Mouse (Mus musculus) forebrain, embryonic 12.5 days (tissue): ENCODE measurements around the gene Cntn1. TPM values are rescaled to one million over a fixed set of nuclear protein-coding genes. Genes with fewer than 3 reads are reported as not detected.

Source experiments
- ATAC-seq: fragments of 200-750 bp; cut with Nextera tagmentation; 2 replicates; pipeline ENCODE4 v1.8.0; 2017; ENCODE audit warnings: moderate TSS enrichment; ENCODE audit not compliant: low FRiP score
- H3K27ac ChIP-seq: fragments of 300-500 bp; sonication (generic); 2 replicates; pipeline ENCODE4 v1.5.1; 2016; ENCODE audit warnings: mild to moderate bottlenecking
- H3K27me3 ChIP-seq: fragments of 300-500 bp; sonication (generic); 2 replicates; pipeline ENCODE4 v1.6.1; 2016; ENCODE audit warnings: mild to moderate bottlenecking
- H3K36me3 ChIP-seq: fragments of 300-500 bp; sonication (generic); replicated peaks from 2 replicates; pipeline ENCODE4 v1.6.1; 2016; ENCODE audit warnings: mild to moderate bottlenecking
- H3K4me1 ChIP-seq: fragments of 300-500 bp; sonication (generic); 2 replicates; pipeline ENCODE4 v1.6.1; 2016
- H3K4me2 ChIP-seq: fragments of 300-500 bp; sonication (generic); 2 replicates; pipeline ENCODE4 v1.6.1; 2016; ENCODE audit warnings: mild to moderate bottlenecking, moderate library complexity
- H3K4me3 ChIP-seq: fragments of 300-500 bp; sonication (generic); replicated peaks from 2 replicates; pipeline ENCODE4 v1.5.1; 2016; ENCODE audit warnings: mild to moderate bottlenecking
- H3K9ac ChIP-seq: fragments of 300-500 bp; sonication (generic); 2 replicates; pipeline ENCODE4 v1.6.1; 2016; ENCODE audit warnings: mild to moderate bottlenecking
- H3K9me3 ChIP-seq: fragments of 300-500 bp; sonication (generic); 2 replicates; pipeline ENCODE4 v1.6.1; 2016
- WGBS: fragments of 180-500 bp; shearing (Covaris S2); methylation state at CpG from one replicate; pipeline ENCODE4 v1.1.7; 2016; 5-methylcytosine and 5-hydroxymethylcytosine counted together
- polyA plus RNA-seq: library from polyadenylated mRNA; unstranded; fragments of >200 nt; fragmentation: Nextera tagmentation; extraction: Ambion mirVana; gene quantifications from 2 replicates; pipeline ENCODE4 v1.2.1, GENCODE M21; 2016

Gene Cntn1
- polyA plus RNA-seq, 1 experiment from 2014 or later, result 4.4 TPM

DNA sequence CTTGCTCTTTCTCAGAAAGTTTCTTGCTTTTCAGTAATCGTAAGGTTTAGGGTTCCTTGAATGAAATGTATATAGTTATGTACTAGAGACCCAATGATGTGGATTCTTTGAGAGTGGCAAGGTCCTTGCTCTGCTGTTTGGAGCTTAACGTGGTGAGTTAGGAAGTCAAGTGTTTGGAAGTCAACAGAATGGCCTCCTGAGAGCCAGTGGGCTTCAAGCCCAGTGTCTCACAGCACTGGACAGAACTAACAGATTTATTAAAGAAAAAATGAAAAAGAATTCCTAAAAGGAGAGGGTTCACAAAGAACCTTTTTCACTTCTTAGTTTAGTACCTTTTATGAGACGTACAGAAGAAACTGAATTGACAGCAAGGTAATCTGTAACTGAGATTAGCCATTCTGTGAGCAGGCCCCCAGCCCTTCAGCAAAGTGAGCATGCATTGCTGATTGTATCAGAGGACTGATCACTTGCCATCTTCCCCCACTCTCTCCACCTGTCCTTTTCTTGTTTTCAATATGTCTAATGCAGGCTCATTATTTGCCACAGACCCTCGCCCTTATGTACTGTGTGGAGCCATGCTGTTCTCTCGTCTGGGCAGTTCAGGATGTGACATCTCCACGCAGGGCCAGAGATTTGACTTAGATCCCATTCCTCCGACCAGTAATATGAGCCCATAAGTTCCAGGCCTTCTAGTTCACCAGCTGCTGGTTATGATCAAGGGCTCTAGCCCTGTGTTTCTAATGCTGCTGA, 159.7 kb downstream of the Cntn1 start:
- Histone ChIP-seq H3K27ac (no peak overlapping the region), H3K36me3 (no peaks in the 10 kb centered on the region), H3K9me3 (no peaks in the 10 kb centered on the region), H3K4me3 (no peak overlapping the region), H3K27me3 (no peaks in the 10 kb centered on the region), H3K4me2 (no peak overlapping the region), H3K4me1 (no peaks in the 10 kb centered on the region), H3K9ac (no peak overlapping the region)
- WGBS, result 87% methylated on average over 7 of the region's 7 CpGs
- ATAC-seq, result no peak

DNA sequence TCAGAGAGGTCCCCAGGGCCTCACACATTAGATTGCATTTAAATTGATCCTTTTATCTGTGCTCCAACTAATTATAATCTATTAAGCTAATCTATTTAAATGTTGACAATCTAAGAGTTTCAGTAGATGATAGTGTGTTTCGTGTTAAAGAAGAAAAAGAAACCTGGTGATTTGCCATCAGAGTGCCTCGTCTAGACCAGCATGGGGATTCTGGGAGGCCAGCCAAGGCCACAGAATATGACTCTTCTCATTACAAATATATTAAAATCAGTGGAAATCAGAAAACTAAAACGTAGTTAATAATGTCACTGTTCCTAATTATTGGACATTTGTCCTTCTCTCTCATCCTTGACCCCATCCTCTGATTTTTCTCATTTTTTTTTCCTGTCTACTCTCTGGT, 164.9 kb downstream of the Cntn1 start:
- Histone ChIP-seq H3K9me3 (no peaks in the 10 kb centered on the region), H3K4me1 (no peaks in the 10 kb centered on the region), H3K27me3 (no peaks in the 10 kb centered on the region), H3K4me2 (no peak overlapping the region), H3K4me3 (no peak overlapping the region), H3K9ac (no peak overlapping the region), H3K36me3 (no peaks in the 10 kb centered on the region), H3K27ac (no peak overlapping the region)
- WGBS, result 66% methylated on average over 3 of the region's 3 CpGs
- no peak for ATAC-seq

DNA sequence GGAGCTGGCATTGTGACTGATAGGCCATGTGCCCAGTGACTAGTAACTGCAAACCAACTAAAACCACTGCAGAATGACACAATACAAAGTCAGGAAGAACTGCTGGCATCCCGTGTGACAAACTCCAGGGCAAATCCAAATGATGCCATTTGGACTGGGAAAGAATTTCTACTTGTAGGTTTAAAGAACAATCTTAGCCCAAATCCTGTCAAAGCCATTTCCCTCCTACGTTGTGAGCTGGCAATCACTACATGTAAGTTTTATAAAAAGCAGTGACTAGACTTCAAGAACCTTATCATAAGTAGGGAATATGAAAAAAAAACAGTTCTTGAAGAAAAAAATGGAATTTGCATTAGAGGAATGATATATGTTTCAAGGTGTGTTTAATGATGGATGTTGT, 170.5 kb downstream of the Cntn1 start:
- 84% methylated on average over 2 of the region's 2 CpGs for WGBS
- H3K4me3 ChIP-seq, result no peak overlapping the region
- H3K27ac ChIP-seq, result no peak overlapping the region
- H3K36me3 ChIP-seq, result no peaks in the 10 kb centered on the region
- ATAC-seq, result no peak
- H3K4me1 ChIP-seq, result no peaks in the 10 kb centered on the region
- H3K27me3 ChIP-seq, result no peaks in the 10 kb centered on the region
- H3K9me3 ChIP-seq, result no peaks in the 10 kb centered on the region
- no peak overlapping the region for H3K9ac ChIP-seq
- no peak overlapping the region for H3K4me2 ChIP-seq

DNA sequence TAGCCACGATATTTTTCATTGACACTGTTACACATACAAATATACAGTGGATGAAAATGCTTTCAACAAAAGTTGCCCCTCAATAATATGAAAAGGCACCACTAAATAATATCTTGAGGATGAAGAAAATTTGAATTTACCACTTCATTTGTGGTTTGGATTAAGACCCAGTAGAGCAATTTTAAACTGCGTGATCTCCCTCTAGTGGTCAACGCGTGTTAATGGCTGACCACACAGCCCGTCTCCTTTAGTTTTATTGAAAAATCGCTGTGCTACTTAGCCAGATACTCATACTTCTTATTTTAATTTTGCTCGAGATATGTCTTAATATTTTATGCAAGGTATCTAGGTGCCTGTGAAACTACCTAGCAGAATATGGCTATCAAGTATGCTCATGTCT, 180.4 kb downstream of the Cntn1 start:
- Histone ChIP-seq H3K36me3 (no peaks in the 10 kb centered on the region), H3K4me3 (no peak overlapping the region), H3K9me3 (no peaks in the 10 kb centered on the region), H3K4me1 (no peaks in the 10 kb centered on the region), H3K27me3 (no peaks in the 10 kb centered on the region), H3K27ac (no peak overlapping the region), H3K9ac (no peak overlapping the region), H3K4me2 (no peak overlapping the region)
- 22% methylated on average over 7 of the region's 7 CpGs for WGBS
- ATAC-seq, result no peak

GRCm38 (mm10) chr15:92235836-92236235, 184.9 kb downstream of the Cntn1 start:
- H3K4me2 ChIP-seq, result no peak overlapping the region
- no peaks in the 10 kb centered on the region for H3K9me3 ChIP-seq
- WGBS, result 78% methylated on average over 6 of the region's 6 CpGs
- H3K36me3 ChIP-seq, result no peaks in the 10 kb centered on the region
- no peak for ATAC-seq
- no peak overlapping the region for H3K27ac ChIP-seq
- no peaks in the 10 kb centered on the region for H3K4me1 ChIP-seq
- H3K4me3 ChIP-seq, result no peak overlapping the region
- no peak overlapping the region for H3K9ac ChIP-seq
- no peaks in the 10 kb centered on the region for H3K27me3 ChIP-seq

DNA sequence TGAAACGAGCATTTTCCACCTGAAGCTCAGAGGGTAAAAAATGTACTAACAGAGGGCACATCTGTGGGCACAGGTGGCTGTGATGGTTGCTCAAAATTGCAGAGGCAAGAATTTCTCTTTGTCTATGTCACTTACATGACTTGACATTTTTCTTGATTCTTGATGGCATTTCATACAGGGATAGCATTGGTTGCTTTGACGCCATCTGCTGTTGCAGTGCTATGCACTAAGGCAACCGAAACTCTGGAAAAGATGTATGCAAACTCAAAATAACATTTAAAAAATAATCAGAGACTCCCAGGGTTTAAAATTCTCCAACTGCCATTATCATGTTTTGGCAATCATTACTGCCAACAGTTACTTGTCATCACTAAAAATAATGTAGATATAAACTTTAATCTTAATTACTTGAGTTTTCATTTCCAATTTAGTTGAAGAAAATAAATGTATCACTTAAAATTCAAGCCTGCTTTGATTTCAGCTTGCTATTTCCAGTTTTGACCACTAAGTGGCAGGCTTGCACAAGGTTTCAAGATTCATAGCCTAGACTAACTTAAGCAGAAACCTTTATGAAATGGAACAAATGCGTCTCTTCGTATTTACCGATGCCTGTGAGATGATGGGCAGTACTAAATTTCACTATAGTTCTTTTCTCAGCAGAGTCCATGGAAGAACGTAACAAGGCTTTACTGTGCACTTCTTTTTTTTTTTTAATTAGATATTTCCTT, 214.2 kb downstream of the Cntn1 start:
- Histone ChIP-seq H3K9me3 (no peaks in the 10 kb centered on the region), H3K36me3 (no peaks in the 10 kb centered on the region), H3K27me3 (no peaks in the 10 kb centered on the region), H3K4me1 (no peaks in the 10 kb centered on the region), H3K4me2 (no peak overlapping the region), H3K4me3 (no peak overlapping the region), H3K27ac (no peak overlapping the region), H3K9ac (no peak overlapping the region)
- 34% methylated on average over 7 of the region's 7 CpGs for WGBS
- no peak for ATAC-seq

DNA sequence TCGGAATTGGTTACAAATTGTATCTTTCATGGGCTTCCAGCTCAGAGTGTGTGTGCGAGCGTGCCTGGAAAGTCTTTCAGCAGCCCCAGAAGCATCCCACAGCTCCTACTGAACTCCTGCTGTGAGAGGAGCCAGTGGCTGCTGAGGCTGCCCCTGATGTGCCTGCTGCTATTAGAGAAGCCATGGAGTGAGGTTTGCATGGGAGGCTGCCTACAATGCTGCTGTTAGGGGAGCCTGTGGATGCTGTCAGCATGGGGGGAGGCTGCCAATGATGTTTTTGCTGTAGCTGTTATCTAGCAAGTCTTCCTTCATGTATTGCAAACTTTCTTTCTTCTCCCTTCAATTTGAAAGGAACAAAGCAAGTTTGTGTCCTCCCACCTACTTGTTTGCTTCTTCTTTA, 217.4 kb downstream of the Cntn1 start:
- WGBS, result 19% methylated on average over 3 of the region's 3 CpGs
- Histone ChIP-seq H3K4me2 (no peak overlapping the region), H3K36me3 (no peaks in the 10 kb centered on the region), H3K27me3 (no peaks in the 10 kb centered on the region), H3K4me3 (no peak overlapping the region), H3K27ac (no peak overlapping the region), H3K9ac (no peak overlapping the region), H3K9me3 (no peaks in the 10 kb centered on the region), H3K4me1 (no peaks in the 10 kb centered on the region)
- ATAC-seq, result no peak

- no peaks in the 10 kb centered on the region for H3K27me3 ChIP-seq
- H3K9me3 ChIP-seq, result no peaks in the 10 kb centered on the region
- WGBS, result 83% methylated on average over 18 of the region's 18 CpGs
- ATAC-seq, result no peak
- H3K4me1 ChIP-seq, result no peaks in the 10 kb centered on the region
- no peak overlapping the region for H3K9ac ChIP-seq
- H3K36me3 ChIP-seq, result no peaks in the 10 kb centered on the region
- no peak overlapping the region for H3K4me2 ChIP-seq
- H3K27ac ChIP-seq, result no peak overlapping the region
- no peak overlapping the region for H3K4me3 ChIP-seq
These were observed 217.9 kb downstream of the Cntn1 start for GRCm38 (mm10) chr15:92268741-92269322.

DNA sequence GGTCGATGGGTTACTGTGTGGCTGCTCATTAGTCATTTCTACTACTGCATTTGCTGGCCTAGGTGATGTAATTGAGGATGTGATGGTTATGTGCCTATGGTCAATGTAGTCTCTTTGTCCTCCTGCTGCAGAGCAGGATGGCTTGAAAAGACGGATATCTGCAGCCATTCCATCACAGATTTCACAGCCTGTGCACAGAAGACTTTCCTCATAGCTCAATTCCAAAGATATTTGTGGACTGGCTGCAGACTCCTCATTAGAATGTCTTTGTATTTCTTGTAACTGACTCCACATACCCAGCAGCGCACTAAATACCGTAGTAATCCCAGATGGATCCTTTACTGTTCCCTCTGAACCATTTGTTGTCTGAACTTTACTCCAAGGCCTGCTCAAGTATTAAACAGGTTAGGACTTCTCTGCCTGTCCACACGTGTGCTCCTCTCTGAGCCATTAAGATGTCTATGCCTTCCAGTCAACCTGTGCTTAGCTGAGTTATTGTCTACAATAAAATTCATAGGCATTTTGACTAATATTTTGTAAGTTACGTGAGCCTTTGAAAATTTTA, 220.9 kb downstream of the Cntn1 start:
- no peaks in the 10 kb centered on the region for H3K27me3 ChIP-seq
- no peaks in the 10 kb centered on the region for H3K4me1 ChIP-seq
- H3K4me3 ChIP-seq, result no peak overlapping the region
- H3K9ac ChIP-seq, result no peak overlapping the region
- H3K4me2 ChIP-seq, result no peak overlapping the region
- no peak for ATAC-seq
- WGBS, result 70% methylated on average over 6 of the region's 6 CpGs
- no peaks in the 10 kb centered on the region for H3K9me3 ChIP-seq
- H3K36me3 ChIP-seq, result no peaks in the 10 kb centered on the region
- H3K27ac ChIP-seq, result no peak overlapping the region

DNA sequence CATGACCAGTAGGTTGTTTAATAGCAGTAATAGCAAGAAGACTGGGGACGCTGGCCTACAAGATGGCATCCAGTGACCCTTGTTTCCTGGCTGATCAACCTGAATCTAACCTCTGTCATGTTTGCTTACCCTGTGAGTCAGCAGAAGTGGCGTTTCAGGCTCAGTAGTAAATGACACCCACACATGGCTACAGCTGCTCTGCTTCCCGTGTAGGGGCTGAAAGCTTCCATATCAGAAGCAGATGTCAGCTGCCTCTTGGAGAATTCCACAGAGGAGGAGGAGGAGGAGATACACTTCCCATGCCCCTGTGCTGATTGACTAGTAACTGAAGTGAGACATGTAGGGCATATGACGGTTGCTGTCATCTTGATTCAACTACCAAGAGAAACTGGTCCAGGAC, 225.9 kb downstream of the Cntn1 start:
- no peaks in the 10 kb centered on the region for H3K36me3 ChIP-seq
- no peak overlapping the region for H3K27ac ChIP-seq
- ATAC-seq, result no peak
- no peaks in the 10 kb centered on the region for H3K9me3 ChIP-seq
- H3K27me3 ChIP-seq, result no peaks in the 10 kb centered on the region
- no peak overlapping the region for H3K4me2 ChIP-seq
- no peak overlapping the region for H3K4me3 ChIP-seq
- H3K9ac ChIP-seq, result no peak overlapping the region
- H3K4me1 ChIP-seq, result no peaks in the 10 kb centered on the region
- WGBS, result 74% methylated on average over 4 of the region's 4 CpGs

DNA sequence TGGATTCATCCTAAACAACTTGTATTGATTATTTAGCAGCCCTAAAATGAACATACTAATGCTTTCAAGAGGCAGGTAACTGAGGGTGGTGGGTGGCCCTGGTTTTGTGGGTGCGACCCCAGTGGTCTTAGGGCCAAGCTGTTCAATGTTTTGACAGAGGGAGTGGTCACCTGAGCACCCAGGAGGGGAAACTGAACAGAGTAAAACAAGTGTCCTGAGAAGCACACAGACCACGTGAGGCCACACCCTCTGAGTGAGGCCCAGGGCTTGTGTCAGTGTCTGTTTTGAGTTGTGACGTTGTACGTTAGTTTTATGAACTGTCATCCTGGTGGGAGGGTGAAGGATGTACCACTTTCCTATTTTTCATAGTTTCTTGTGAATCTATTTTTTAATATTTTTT, 227.0 kb downstream of the Cntn1 start:
- Histone ChIP-seq H3K4me3 (no peak overlapping the region), H3K9me3 (no peaks in the 10 kb centered on the region), H3K4me2 (no peak overlapping the region), H3K27ac (no peak overlapping the region), H3K36me3 (no peaks in the 10 kb centered on the region), H3K9ac (no peak overlapping the region), H3K27me3 (no peaks in the 10 kb centered on the region), H3K4me1 (no peaks in the 10 kb centered on the region)
- 85% methylated on average over 4 of the region's 4 CpGs for WGBS
- ATAC-seq, result no peak

GRCm38 (mm10) chr15:92280966-92281365, 230.0 kb downstream of the Cntn1 start:
- H3K9me3 ChIP-seq, result no peaks in the 10 kb centered on the region
- WGBS, result 85% methylated on average over 6 of the region's 6 CpGs
- no peak overlapping the region for H3K9ac ChIP-seq
- H3K4me2 ChIP-seq, result no peak overlapping the region
- no peak overlapping the region for H3K27ac ChIP-seq
- no peaks in the 10 kb centered on the region for H3K4me1 ChIP-seq
- H3K36me3 ChIP-seq, result no peaks in the 10 kb centered on the region
- no peak for ATAC-seq
- H3K4me3 ChIP-seq, result no peak overlapping the region
- no peaks in the 10 kb centered on the region for H3K27me3 ChIP-seq
